Mouse (Mus musculus) kidney, postnatal 0 days (tissue): ENCODE results near the gene Kcmf1. TPM values are rescaled to one million over a fixed set of nuclear protein-coding genes. Genes with fewer than 3 reads are reported as not detected.

Experiments
- ATAC-seq: fragments of 200-750 bp; cut with Nextera tagmentation; replicated peaks from 2 replicates; pipeline ENCODE4 v1.8.0; 2017; ENCODE audit warnings: low read depth, moderate number of reproducible peaks, moderate TSS enrichment, moderate library complexity; ENCODE audit not compliant: low FRiP score
- DNase-seq: peaks from one replicate; pipeline ENCODE4 v3.0.0-alpha.2; 2016; ENCODE audit warnings: low spot score
- H3K27ac ChIP-seq: fragments of 300-500 bp; sonication (generic); 2 replicates; pipeline ENCODE4 v1.5.1; 2014; ENCODE audit warnings: mild to moderate bottlenecking
- H3K27me3 ChIP-seq: fragments of 300-500 bp; sonication (generic); 2 replicates; pipeline ENCODE4 v1.6.1; 2014; ENCODE audit warnings: low read length, mixed read lengths; ENCODE audit not compliant: insufficient read depth
- H3K36me3 ChIP-seq: fragments of 300-500 bp; sonication (generic); 2 replicates; pipeline ENCODE4 v1.6.1; 2014; ENCODE audit warnings: low read length, mixed read lengths; ENCODE audit not compliant: insufficient read depth
- H3K4me1 ChIP-seq: fragments of 300-500 bp; sonication (generic); replicated peaks from 2 replicates; pipeline ENCODE4 v1.6.1; 2014; ENCODE audit warnings: antibody characterized with exemption, low read length, mixed read lengths; ENCODE audit not compliant: insufficient read depth
- H3K4me2 ChIP-seq: fragments of 300-500 bp; sonication (generic); 2 replicates; pipeline ENCODE4 v1.6.1; 2014; ENCODE audit warnings: mild to moderate bottlenecking, low read length, moderate library complexity, mixed read lengths
- H3K4me3 ChIP-seq: fragments of 300-500 bp; sonication (generic); replicated peaks from 2 replicates; pipeline ENCODE4 v1.5.1; 2014; ENCODE audit warnings: low read depth, low read length
- H3K9ac ChIP-seq: fragments of 300-500 bp; sonication (generic); 2 replicates; pipeline ENCODE4 v1.6.1; 2014; ENCODE audit warnings: low read depth, low read length
- H3K9me3 ChIP-seq: fragments of 300-500 bp; sonication (generic); replicated peaks from 2 replicates; pipeline ENCODE4 v1.6.1; 2016; ENCODE audit warnings: low read length, inconsistent platforms, mixed read lengths
- CTCF ChIP-seq: IDR thresholded peaks from 2 replicates; pipeline ENCODE4 v1.5.1; 2016; ENCODE audit warnings: antibody characterized with exemption, low read depth, mild to moderate bottlenecking, moderate library complexity
- WGBS: fragments of 180-500 bp; shearing (Covaris S2); extraction: QIAGEN DNeasy Blood & Tissue Kit; methylation state at CpG from one replicate; pipeline ENCODE4 v1.1.7; 2014; 5-methylcytosine and 5-hydroxymethylcytosine counted together
- polyA plus RNA-seq: library from polyadenylated mRNA; unstranded; fragments of >200 nt; fragmentation: Nextera tagmentation; extraction: Ambion mirVana; gene quantifications from 2 replicates; pipeline ENCODE4 v1.2.1, GENCODE M21; 2015

Gene Kcmf1
- 53.6 and 57.7 TPM in 2 replicates for polyA plus RNA-seq

- H3K4me2 ChIP-seq: peak within 1 kb of the TSS; percentile 86
- peak within 1 kb of the TSS; percentile 99 for H3K9ac ChIP-seq
- no peak for TF ChIP-seq CTCF
- peak; percentile 67 for DNase-seq
- H3K27ac ChIP-seq: peak within 1 kb of the TSS; percentile 99
- H3K4me1 ChIP-seq: no peaks in the 10 kb centered on the region
- H3K27me3 ChIP-seq: no peaks in the 10 kb centered on the region
- H3K9me3 ChIP-seq: no peaks in the 10 kb centered on the region
- peak; percentile 87 for ATAC-seq
- peak within 1 kb of the TSS; percentile 91 for H3K4me3 ChIP-seq
- under 1% methylated on average over 74 of the region's 113 CpGs for WGBS
- no peaks in the 10 kb centered on the region for H3K36me3 ChIP-seq
Measured at GRCm38 (mm10) chr6:72899781-72900681, at the start of gene Kcmf1. Kcmf1 (minus strand) TSS chr6:72899979.

- Histone ChIP-seq H3K27ac (no peak overlapping the region), H3K27me3 (no peaks in the 10 kb centered on the region), H3K36me3 (no peaks in the 10 kb centered on the region), H3K9ac (no peak overlapping the region), H3K4me2 (no peak overlapping the region), H3K9me3 (0 out of 2 replicates have a peak, but pooled peaks cover 4% of the 10 kb centered on the region), H3K4me1 (no peaks in the 10 kb centered on the region), H3K4me3 (no peak overlapping the region)
- WGBS: 82% methylated on average over 9 of the region's 9 CpGs
- no peak for ATAC-seq
- no peak for TF ChIP-seq CTCF
- DNase-seq: no peak
Measured at GRCm38 (mm10) chr6:72949161-72949756, 49.5 kb upstream of the Kcmf1 start.

- no peak for TF ChIP-seq CTCF
- H3K27ac ChIP-seq: no peak overlapping the region
- no peaks in the 10 kb centered on the region for H3K4me1 ChIP-seq
- no peak overlapping the region for H3K4me2 ChIP-seq
- no peaks in the 10 kb centered on the region for H3K36me3 ChIP-seq
- H3K9me3 ChIP-seq: 0 out of 2 replicates have a peak, but pooled peaks cover 4% of the 10 kb centered on the region
- no peak for DNase-seq
- 89% methylated on average over 3 of the region's 3 CpGs for WGBS
- no peak overlapping the region for H3K4me3 ChIP-seq
- no peaks in the 10 kb centered on the region for H3K27me3 ChIP-seq
- no peak overlapping the region for H3K9ac ChIP-seq
- no peak for ATAC-seq
Measured at GRCm38 (mm10) chr6:72948392-72948791, 48.6 kb upstream of the Kcmf1 start.

GRCm38 (mm10) chr6:72947960-72948359 is 48.2 kb upstream of the Kcmf1 start:
- Histone ChIP-seq H3K4me3 (no peak overlapping the region), H3K27me3 (no peaks in the 10 kb centered on the region), H3K4me1 (no peaks in the 10 kb centered on the region), H3K9me3 (0 out of 2 replicates have a peak, but pooled peaks cover 4% of the 10 kb centered on the region), H3K36me3 (no peaks in the 10 kb centered on the region), H3K9ac (no peak overlapping the region), H3K4me2 (no peak overlapping the region), H3K27ac (no peak overlapping the region)
- ATAC-seq (no peak), DNase-seq (no peak)
- TF ChIP-seq CTCF: peak; percentile 22; the same call in 1 of the 2 replicates
- WGBS: 59% methylated on average over 6 of the region's 6 CpGs

- Histone ChIP-seq H3K9ac (no peak overlapping the region), H3K36me3 (no peaks in the 10 kb centered on the region), H3K27ac (no peak overlapping the region), H3K27me3 (no peaks in the 10 kb centered on the region), H3K4me2 (no peak overlapping the region), H3K4me3 (no peak overlapping the region), H3K9me3 (no peaks in the 10 kb centered on the region), H3K4me1 (no peaks in the 10 kb centered on the region)
- TF ChIP-seq CTCF: peak; percentile 98
- DNase-seq: peak; percentile 82
- ATAC-seq: no peak
- 10% methylated on average over 3 of the region's 3 CpGs for WGBS
Measured at GRCm38 (mm10) chr6:72940493-72940892, 40.7 kb upstream of the Kcmf1 start.

- H3K9me3 ChIP-seq: no peaks in the 10 kb centered on the region
- no peak for DNase-seq
- no peak overlapping the region for H3K4me3 ChIP-seq
- H3K4me2 ChIP-seq: no peak overlapping the region
- H3K27ac ChIP-seq: no peak overlapping the region
- no peak for ATAC-seq
- no peaks in the 10 kb centered on the region for H3K4me1 ChIP-seq
- no peak for TF ChIP-seq CTCF
- H3K36me3 ChIP-seq: no peaks in the 10 kb centered on the region
- 67% methylated on average over 5 of the region's 5 CpGs for WGBS
- H3K9ac ChIP-seq: no peak overlapping the region
- H3K27me3 ChIP-seq: no peaks in the 10 kb centered on the region
Measured at GRCm38 (mm10) chr6:72937859-72938258, 38.1 kb upstream of the Kcmf1 start.
